Mouse (Mus musculus) neural tube, embryonic 11.5 days (tissue): ENCODE measurements at regions not wholly inside any gene's neighbourhood (a gene's known extent, or its start where the extent isn't known, plus 50 kb on each side); places are given as distances from the start of the nearest gene placed in this dataset.

Experiments
- ATAC-seq: fragments of 200-750 bp; cut with Nextera tagmentation; 2 replicates; pipeline ENCODE4 v1.8.0; 2017; ENCODE audit warnings: moderate number of reproducible peaks, mild to moderate bottlenecking, moderate TSS enrichment, moderate library complexity; ENCODE audit not compliant: insufficient read depth, low FRiP score, low TSS enrichment
- DNase-seq: peaks from one replicate; pipeline ENCODE4 v3.0.0-alpha.2; 2015; ENCODE audit warnings: low spot score
- H3K27ac ChIP-seq: fragments of 300-500 bp; sonication (generic); 2 replicates; pipeline ENCODE4 v1.5.1; 2014; ENCODE audit warnings: low read depth, mild to moderate bottlenecking, low read length
- H3K27me3 ChIP-seq: fragments of 300-500 bp; sonication (generic); 2 replicates; pipeline ENCODE4 v1.6.1; 2014; ENCODE audit warnings: mild to moderate bottlenecking, low read length, mixed read lengths; ENCODE audit not compliant: control insufficient read depth, insufficient read depth
- H3K36me3 ChIP-seq: fragments of 300-500 bp; sonication (generic); 2 replicates; pipeline ENCODE4 v1.6.1; 2014; ENCODE audit warnings: mild to moderate bottlenecking, low read length, moderate library complexity, mixed read lengths; ENCODE audit not compliant: control insufficient read depth, insufficient read depth
- H3K4me1 ChIP-seq: fragments of 300-500 bp; sonication (generic); 2 replicates; pipeline ENCODE4 v1.6.1; 2014; ENCODE audit warnings: low read length, mixed read lengths; ENCODE audit not compliant: control insufficient read depth, insufficient read depth
- H3K4me2 ChIP-seq: fragments of 300-500 bp; sonication (generic); 2 replicates; pipeline ENCODE4 v1.6.1; 2014; ENCODE audit warnings: low read depth, mild to moderate bottlenecking, moderate library complexity
- H3K4me3 ChIP-seq: fragments of 300-500 bp; sonication (generic); 2 replicates; pipeline ENCODE4 v1.5.1; 2014; ENCODE audit warnings: low read depth, low read length
- H3K9ac ChIP-seq: fragments of 300-500 bp; sonication (generic); 2 replicates; pipeline ENCODE4 v1.6.1; 2014; ENCODE audit warnings: mild to moderate bottlenecking, low read length
- H3K9me3 ChIP-seq: fragments of 300-500 bp; sonication (generic); 2 replicates; pipeline ENCODE4 v1.6.1; 2016; ENCODE audit warnings: low read length; ENCODE audit not compliant: control insufficient read depth
- WGBS: fragments of 180-500 bp; shearing (Covaris S2); extraction: QIAGEN DNeasy Blood & Tissue Kit; methylation state at CpG from one replicate; pipeline ENCODE4 v1.1.7; 2014; 5-methylcytosine and 5-hydroxymethylcytosine counted together

DNA sequence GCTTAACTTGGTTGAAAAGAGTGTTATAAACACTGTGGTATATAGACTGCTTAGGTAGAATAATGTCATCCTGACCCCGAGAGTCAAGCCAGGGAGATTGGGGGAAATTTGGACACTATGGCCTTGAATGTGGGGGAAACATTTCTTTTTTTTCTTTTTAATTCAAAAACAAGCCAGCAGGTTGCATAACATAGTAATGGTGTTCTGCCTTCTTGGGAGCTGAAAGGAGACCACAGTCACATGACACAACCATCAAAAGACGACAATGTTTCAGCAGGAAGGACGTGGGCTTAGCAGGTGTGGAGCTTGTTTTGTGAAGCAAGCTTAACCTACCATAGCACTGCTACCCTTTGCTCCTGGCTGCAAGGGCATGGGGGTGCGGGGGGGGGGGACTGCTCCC lies 306.3 kb upstream of the Klf3 start:
- H3K27ac ChIP-seq = no peak overlapping the region
- H3K4me2 ChIP-seq = no peak overlapping the region
- no peaks in the 10 kb centered on the region for H3K36me3 ChIP-seq
- ATAC-seq = no peak
- WGBS = 82% methylated on average over 4 of the region's 4 CpGs
- H3K27me3 ChIP-seq = no peaks in the 10 kb centered on the region
- H3K4me3 ChIP-seq = no peak overlapping the region
- no peak for DNase-seq
- H3K9me3 ChIP-seq = no peaks in the 10 kb centered on the region
- no peak overlapping the region for H3K9ac ChIP-seq
- no peaks in the 10 kb centered on the region for H3K4me1 ChIP-seq

DNA sequence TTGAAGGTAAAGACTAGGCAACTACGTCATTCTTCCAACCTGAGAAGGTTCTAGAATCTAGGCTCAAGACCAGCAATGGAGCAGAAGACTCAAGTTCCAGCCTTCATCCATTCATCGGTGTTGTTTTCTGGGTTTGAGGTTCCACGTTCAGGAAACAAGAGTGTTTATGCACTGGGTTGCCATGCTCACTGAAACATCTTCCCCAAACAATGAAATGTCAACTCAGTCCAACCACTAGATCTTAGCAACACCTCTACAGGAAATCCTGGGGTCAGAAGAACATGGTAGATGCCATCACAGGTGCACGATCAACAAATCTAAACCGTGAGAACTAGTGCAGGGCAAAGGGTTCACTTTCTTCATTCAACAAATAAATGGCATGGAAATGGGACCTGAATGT lies 304.8 kb upstream of the Klf3 start:
- Histone ChIP-seq H3K9ac (no peak overlapping the region), H3K4me1 (0 out of 2 replicates have a peak, but pooled peaks cover under 1% of the 10 kb centered on the region), H3K27ac (no peak overlapping the region), H3K9me3 (no peaks in the 10 kb centered on the region), H3K27me3 (no peaks in the 10 kb centered on the region), H3K36me3 (no peaks in the 10 kb centered on the region), H3K4me3 (no peak overlapping the region), H3K4me2 (no peak overlapping the region)
- ATAC-seq = no peak
- no peak for DNase-seq
- WGBS = 92% methylated on average over 5 of the region's 5 CpGs

DNA sequence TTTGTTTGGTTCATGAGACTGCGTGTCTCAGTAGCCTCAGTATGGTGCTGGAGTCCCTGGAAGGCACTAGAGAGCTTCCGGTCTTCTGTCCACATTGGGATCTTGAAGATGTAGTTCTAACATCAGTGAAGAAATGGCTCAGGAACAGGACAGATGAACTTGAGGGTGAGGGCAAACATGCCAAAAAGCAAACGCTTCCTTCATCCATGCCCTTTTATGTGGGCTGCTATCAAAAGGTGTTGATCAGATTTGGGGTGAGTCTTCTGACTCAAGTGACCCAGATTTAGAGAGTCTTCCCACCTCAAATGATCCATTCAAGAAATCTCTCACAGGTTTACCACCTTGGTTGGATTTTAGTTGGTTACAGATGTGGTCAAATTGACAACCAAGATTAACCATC lies 304.1 kb upstream of the Klf3 start:
- 0 out of 2 replicates have a peak, but pooled peaks cover 2% of the 10 kb centered on the region for H3K4me1 ChIP-seq
- H3K4me3 ChIP-seq = no peak overlapping the region
- no peak overlapping the region for H3K4me2 ChIP-seq
- 95% methylated on average over 3 of the region's 3 CpGs for whole genome bisulfite sequencing
- no peak overlapping the region for H3K9ac ChIP-seq
- no peaks in the 10 kb centered on the region for H3K36me3 ChIP-seq
- no peaks in the 10 kb centered on the region for H3K27me3 ChIP-seq
- no peak for ATAC-seq
- DNase-seq = no peak
- no peaks in the 10 kb centered on the region for H3K9me3 ChIP-seq
- no peak overlapping the region for H3K27ac ChIP-seq

DNA sequence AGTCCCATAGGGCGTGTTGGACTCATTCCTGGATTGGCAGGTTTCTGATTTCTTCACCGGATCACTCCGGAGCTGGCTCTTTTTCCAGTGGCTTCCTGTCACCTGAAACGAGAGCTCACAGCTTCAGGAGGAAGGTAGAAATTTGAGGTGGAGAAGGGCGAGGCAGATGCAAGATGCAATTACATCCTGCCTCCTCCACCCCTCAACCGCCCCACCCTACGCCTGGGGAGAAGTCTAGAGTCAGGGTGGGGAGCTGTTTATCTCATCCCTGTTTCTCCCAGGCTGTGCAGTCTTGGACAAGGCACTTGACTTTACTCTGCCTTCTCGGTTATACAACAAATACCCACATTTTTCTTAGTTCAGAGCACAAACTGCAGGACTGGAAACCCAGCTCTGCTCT lies 302.8 kb upstream of the Klf3 start:
- ATAC-seq = no peak
- 0 out of 2 replicates have a peak, but pooled peaks cover 2% of the 10 kb centered on the region for H3K4me1 ChIP-seq
- no peak overlapping the region for H3K27ac ChIP-seq
- DNase-seq = no peak
- no peaks in the 10 kb centered on the region for H3K9me3 ChIP-seq
- H3K9ac ChIP-seq = no peak overlapping the region
- no peak overlapping the region for H3K4me2 ChIP-seq
- no peaks in the 10 kb centered on the region for H3K27me3 ChIP-seq
- 90% methylated on average over 8 of the region's 8 CpGs for WGBS
- H3K36me3 ChIP-seq = no peaks in the 10 kb centered on the region
- no peak overlapping the region for H3K4me3 ChIP-seq

DNA sequence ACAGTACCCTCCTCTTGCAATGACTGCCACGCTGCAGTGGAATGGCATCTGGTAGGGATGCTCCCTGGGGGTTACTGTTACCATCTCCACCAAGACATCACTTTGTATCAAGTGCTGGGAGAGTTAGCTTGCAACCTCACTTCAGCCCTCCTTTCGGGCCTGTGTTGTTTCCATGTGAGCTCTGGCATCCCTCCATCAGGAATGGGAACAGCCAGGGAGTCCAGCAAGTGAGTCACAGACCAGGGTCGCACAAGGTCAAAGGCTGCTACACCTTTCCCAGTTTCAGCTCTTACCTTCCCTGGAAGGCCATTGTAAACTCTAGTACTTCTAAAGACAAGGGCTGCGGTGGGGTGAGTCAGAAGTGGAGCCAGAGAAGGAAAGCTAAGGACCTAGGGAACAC lies 302.3 kb upstream of the Klf3 start:
- H3K4me2 ChIP-seq = no peak overlapping the region
- H3K9me3 ChIP-seq = no peaks in the 10 kb centered on the region
- no peak for DNase-seq
- no peak for ATAC-seq
- H3K27me3 ChIP-seq = no peaks in the 10 kb centered on the region
- no peak overlapping the region for H3K27ac ChIP-seq
- H3K4me1 ChIP-seq = 0 out of 2 replicates have a peak, but pooled peaks cover 2% of the 10 kb centered on the region
- 86% methylated on average over 4 of the region's 4 CpGs for WGBS
- H3K9ac ChIP-seq = no peak overlapping the region
- no peaks in the 10 kb centered on the region for H3K36me3 ChIP-seq
- no peak overlapping the region for H3K4me3 ChIP-seq

DNA sequence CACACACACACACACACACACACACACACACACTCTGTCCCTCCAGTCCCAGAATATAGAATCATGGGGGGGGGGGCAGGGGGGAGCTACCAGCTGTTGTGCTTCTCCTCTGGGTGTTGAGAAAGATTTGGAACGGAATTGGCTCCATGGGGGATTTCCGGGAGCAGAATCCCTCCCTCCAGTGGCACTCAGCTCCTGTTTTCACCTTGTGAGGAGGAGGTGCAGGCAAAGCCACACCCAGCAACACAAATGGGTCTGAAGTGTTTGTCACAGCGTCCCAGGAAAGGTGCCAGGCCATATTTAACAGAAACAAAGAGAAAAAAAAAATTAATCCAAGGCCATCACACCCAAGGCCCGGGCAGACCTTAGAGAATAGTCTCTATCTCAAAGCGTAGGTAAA lies 301.4 kb upstream of the Klf3 start:
- Histone ChIP-seq H3K4me1 (0 out of 2 replicates have a peak, but pooled peaks cover 2% of the 10 kb centered on the region), H3K9ac (no peak overlapping the region), H3K36me3 (no peaks in the 10 kb centered on the region), H3K27me3 (no peaks in the 10 kb centered on the region), H3K4me3 (no peak overlapping the region), H3K27ac (no peak overlapping the region), H3K9me3 (no peaks in the 10 kb centered on the region), H3K4me2 (no peak overlapping the region)
- DNase-seq = no peak
- 73% methylated on average over 5 of the region's 5 CpGs for WGBS
- ATAC-seq = no peak

DNA sequence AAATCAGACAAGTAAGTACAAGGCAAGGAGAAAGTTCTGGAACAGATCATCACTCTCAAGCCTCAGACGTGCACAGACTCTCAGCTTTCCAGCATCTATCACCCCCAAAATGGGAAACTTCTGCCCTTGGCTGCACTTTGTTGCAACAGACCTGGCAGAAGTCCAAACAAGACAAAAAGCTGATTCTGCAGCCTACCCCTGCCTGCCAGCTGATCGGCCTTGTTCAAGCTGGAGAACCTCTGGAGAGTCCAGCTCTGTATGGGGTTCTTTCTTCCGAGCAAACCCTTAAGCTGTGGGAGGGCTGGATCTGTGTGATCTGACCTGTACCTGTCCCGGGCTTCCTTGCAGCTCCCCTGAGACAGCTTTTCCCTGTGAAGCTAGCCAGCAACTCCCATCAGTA lies 299.7 kb upstream of the Klf3 start:
- no peak overlapping the region for H3K4me2 ChIP-seq
- H3K27ac ChIP-seq = no peak overlapping the region
- 51% methylated on average over 4 of the region's 4 CpGs for WGBS
- H3K9me3 ChIP-seq = no peaks in the 10 kb centered on the region
- ATAC-seq (no peak), DNase-seq (peak; percentile 34)
- H3K27me3 ChIP-seq = no peaks in the 10 kb centered on the region
- H3K4me1 ChIP-seq = 0 out of 2 replicates have a peak, but pooled peaks cover 2% of the 10 kb centered on the region
- H3K36me3 ChIP-seq = no peaks in the 10 kb centered on the region
- no peak overlapping the region for H3K4me3 ChIP-seq
- H3K9ac ChIP-seq = no peak overlapping the region

DNA sequence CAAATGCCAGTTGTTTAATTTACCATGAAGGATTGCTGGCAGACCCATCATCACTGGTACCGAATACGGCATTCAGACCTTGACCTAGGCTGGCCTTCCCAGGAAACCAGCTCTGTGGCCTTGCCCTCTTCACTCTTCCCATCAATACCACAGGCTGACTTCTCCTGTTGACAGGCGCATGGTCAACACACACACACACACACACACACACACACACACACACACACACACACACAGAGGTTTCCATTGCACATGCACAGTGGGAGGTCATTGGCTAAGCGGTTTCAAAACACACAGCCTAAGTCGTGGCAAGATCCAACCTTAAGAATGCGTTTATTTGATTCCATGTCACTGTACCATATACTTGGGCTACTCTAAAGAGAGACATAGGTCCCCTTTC lies 298.7 kb upstream of the Klf3 start:
- no peak overlapping the region for H3K27ac ChIP-seq
- 52% methylated on average over 6 of the region's 6 CpGs for WGBS
- ATAC-seq = 0 out of 2 replicates have a peak, but pooled peaks have one; percentile 18

DNA sequence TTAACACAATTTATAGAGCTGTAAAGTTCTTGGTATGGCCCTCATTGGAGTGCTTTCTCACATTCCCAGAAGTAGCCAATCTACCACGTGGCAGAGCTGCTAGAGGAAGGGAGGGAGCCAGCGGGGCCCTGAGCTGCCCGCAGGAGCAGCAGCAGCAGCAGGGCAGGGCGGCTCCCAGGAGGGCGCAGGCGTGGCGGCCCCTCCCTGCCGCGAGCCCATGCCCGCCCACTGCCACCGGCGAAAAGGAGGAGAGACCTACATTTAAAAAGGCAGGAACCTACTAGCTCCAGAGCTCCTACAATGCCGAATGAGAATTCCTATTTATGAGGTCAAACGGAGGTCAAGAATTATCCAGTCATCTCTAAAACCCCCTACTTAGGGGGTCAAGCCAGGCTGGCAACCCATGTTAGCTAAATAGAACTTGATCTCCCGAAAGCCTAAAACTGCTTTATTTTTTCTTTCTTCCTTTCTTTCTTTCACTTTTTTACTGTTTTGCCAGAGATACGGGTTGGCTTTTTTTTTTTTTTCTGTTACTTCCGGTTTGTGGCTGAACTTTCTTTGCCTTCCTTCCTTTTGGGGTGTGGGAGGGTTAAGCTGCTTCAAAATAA lies 297.9 kb upstream of the Klf3 start:
- Histone ChIP-seq H3K4me3 (peak overlapping the region; percentile 21), H3K9ac (0 out of 2 replicates have a peak overlapping the region, but pooled peaks have one; percentile 11), H3K4me1 (0 out of 2 replicates have a peak, but pooled peaks cover 2% of the 10 kb centered on the region), H3K27me3 (no peaks in the 10 kb centered on the region), H3K4me2 (peak overlapping the region; percentile 46), H3K9me3 (no peaks in the 10 kb centered on the region), H3K36me3 (no peaks in the 10 kb centered on the region), H3K27ac (no peak overlapping the region)
- DNase-seq (peak; percentile 66), ATAC-seq (peak; percentile 77)
- WGBS = 1% methylated on average over 16 of the region's 17 CpGs

More for the DNA sequence above, 298.7 kb upstream of the Klf3 start:
- DNase-seq = no peak
- no peaks in the 10 kb centered on the region for H3K36me3 ChIP-seq
- H3K9ac ChIP-seq = no peak overlapping the region
- no peaks in the 10 kb centered on the region for H3K9me3 ChIP-seq
- H3K4me3 ChIP-seq = no peak overlapping the region
- no peaks in the 10 kb centered on the region for H3K27me3 ChIP-seq
- H3K4me2 ChIP-seq = no peak overlapping the region
- 0 out of 2 replicates have a peak, but pooled peaks cover 2% of the 10 kb centered on the region for H3K4me1 ChIP-seq
